Mouse (Mus musculus) cerebellum, adult 2 months (tissue): ENCODE data around the gene 2810006K23Rik.
"Not testable (repeated sequence)": the region's sequence is repeated elsewhere in the genome, so short reads cannot be mapped to it uniquely, and the experiment has no call there.

Source experiments
- CTCF ChIP-seq: fragments of 200-500 bp; IDR thresholded peaks from 2 replicates; pipeline ENCODE4 v1.5.1; 2011; ENCODE audit warnings: low read depth, mild to moderate bottlenecking, control low read depth, low read length, moderate library complexity, borderline replicate concordance; ENCODE audit not compliant: insufficient read depth
- POLR2A ChIP-seq: fragments of 200-500 bp; IDR thresholded peaks from 2 replicates; pipeline ENCODE4 v1.6.1; 2011; ENCODE audit warnings: low read length, control low read depth, borderline replicate concordance; ENCODE audit not compliant: insufficient read depth

GRCm38 (mm10) chr5:124362982-124363381 is 35.1 kb downstream of the 2810006K23Rik start, which contains the start of gene Cdk2ap1:
- TF ChIP-seq CTCF, POLR2A: not testable (repeated sequence)
